Mouse (Mus musculus) G1E (cell line): ENCODE results near the gene Gm9887. TPM values are rescaled to one million over a fixed set of nuclear protein-coding genes. Genes with fewer than 3 reads are reported as not detected.
"Not testable (repeated sequence)": the region's sequence is repeated elsewhere in the genome, so short reads cannot be mapped to it uniquely, and the experiment has no call there.

Source experiments
- ATAC-seq: 2 replicates; pipeline ENCODE4 v1.8.0; 2016; ENCODE audit warnings: mild to moderate bottlenecking; ENCODE audit not compliant: insufficient number of reproducible peaks, poor library complexity, low FRiP score, severe bottlenecking; ENCODE audit errors: extremely low read depth
- DNase-seq: peaks from one replicate; pipeline ENCODE4 v3.0.0; 2012; ENCODE audit warnings: low spot score
- H3K27me3 ChIP-seq: 2 replicates; pipeline ENCODE4 v1.6.1; 2012; ENCODE audit warnings: mild to moderate bottlenecking, low read length, inconsistent platforms; ENCODE audit not compliant: insufficient read depth
- H3K36me3 ChIP-seq: replicated peaks from 2 replicates; pipeline ENCODE3; 2012; ENCODE audit warnings: mild to moderate bottlenecking, inconsistent platforms
- H3K4me1 ChIP-seq: 2 replicates; pipeline ENCODE4 v1.6.1; 2012; ENCODE audit warnings: low read depth, low read length, inconsistent platforms, mixed read lengths; ENCODE audit not compliant: insufficient read depth
- H3K4me3 ChIP-seq: 2 replicates; pipeline ENCODE4 v1.5.1; 2012; ENCODE audit warnings: low read depth, mild to moderate bottlenecking, inconsistent platforms, low read length, moderate library complexity, mixed read lengths
- H3K9me3 ChIP-seq: replicated peaks from 2 replicates; pipeline ENCODE4 v1.6.1; 2012; ENCODE audit warnings: inconsistent platforms
- CTCF ChIP-seq: IDR thresholded peaks from 2 replicates; pipeline ENCODE4 v1.5.1; 2012; ENCODE audit warnings: low read depth, low read length, inconsistent platforms, mixed read lengths
- GATA1 ChIP-seq: IDR thresholded peaks from 2 replicates; pipeline ENCODE4 v1.6.1; 2012; ENCODE audit warnings: borderline replicate concordance, low read length, inconsistent platforms, mixed read lengths
- GATA2 ChIP-seq: IDR thresholded peaks from 2 replicates; pipeline ENCODE4 v1.6.1; 2012; ENCODE audit warnings: low read depth, low read length, inconsistent platforms, borderline replicate concordance
- POLR2AphosphoS5 ChIP-seq: IDR thresholded peaks from 2 replicates; pipeline ENCODE4 v1.6.1; 2012; ENCODE audit warnings: low read depth, low read length, inconsistent platforms; ENCODE audit not compliant: insufficient replicate concordance
- TAL1 ChIP-seq: conservative IDR thresholded peaks from 2 replicates; pipeline ENCODE4 v1.6.1; 2012; ENCODE audit warnings: low read depth, low read length, inconsistent platforms, mixed read lengths
- polyA plus RNA-seq: library from polyadenylated mRNA; stranded (reverse); fragments of >175 nt; gene quantifications from 2 replicates; pipeline ENCODE4 v1.2.3, GENCODE M21; 2012
- total RNA-seq, 2 experiments: library from RNA; stranded (forward) in 1 of 2; stranded (reverse) in 1 of 2; fragments of 200-1000 nt in 1 of 2; fragments of >200 nt in 1 of 2; fragmentation: Nextera tagmentation in 1 of 2; gene quantifications; 2 replicates each; pipeline ENCODE4 v1.2.3; 2014 to 2017

Gene Gm9887
- total and polyA plus RNA-seq, 3 experiments, result 0.79 to 0.87 TPM; not detected in 1

DNA sequence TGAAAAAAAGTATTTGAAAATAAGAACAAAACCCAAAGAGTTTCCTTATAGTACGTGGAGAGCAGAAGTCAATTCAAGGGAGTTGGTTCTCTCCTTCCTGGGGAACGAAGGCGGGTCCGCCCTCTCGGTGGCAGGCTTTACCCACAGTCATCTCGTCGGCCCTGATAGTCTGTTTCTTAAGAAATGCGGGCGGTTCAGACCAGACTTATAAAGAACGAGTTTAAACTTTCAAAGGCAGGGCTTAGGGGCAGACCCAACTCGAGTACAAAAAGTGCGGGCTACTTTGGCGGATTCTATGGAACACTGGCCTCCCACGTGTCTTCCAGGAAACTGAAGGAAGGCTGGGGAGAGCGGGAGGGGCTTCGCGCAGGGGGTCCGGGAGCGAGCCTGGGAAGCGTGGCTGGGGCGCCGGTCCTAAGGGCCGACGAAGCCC is 821 bp downstream of the Gm9887 start:
- peak overlapping the region; percentile 95 for H3K4me3 ChIP-seq
- peak; percentile 81 for DNase-seq
- peak; percentile 43 for ATAC-seq
- peaks cover 23% of the 10 kb centered on the region for H3K4me1 ChIP-seq
- TF ChIP-seq CTCF (no peak), POLR2AphosphoS5 (0 out of 2 replicates have a peak, but pooled peaks have one; percentile 42)
- H3K9me3 ChIP-seq, result no peaks in the 10 kb centered on the region
- no peaks in the 10 kb centered on the region for H3K27me3 ChIP-seq
- H3K36me3 ChIP-seq, result peaks cover 25% of the 10 kb centered on the region

- H3K36me3 ChIP-seq, result peaks cover 22% of the 10 kb centered on the region
- no peak for DNase-seq
- H3K4me1 ChIP-seq, result peaks cover 21% of the 10 kb centered on the region
- no peaks in the 10 kb centered on the region for H3K9me3 ChIP-seq
- no peak for TF ChIP-seq GATA1
- TF ChIP-seq POLR2AphosphoS5, result no peak
- TF ChIP-seq TAL1, result no peak
- no peak for TF ChIP-seq GATA2
- no peak for TF ChIP-seq CTCF
- H3K4me3 ChIP-seq, result peak overlapping the region; percentile 95
- no peak for ATAC-seq
- no peaks in the 10 kb centered on the region for H3K27me3 ChIP-seq
These were observed 1.3 kb downstream of the Gm9887 start for GRCm38 (mm10) chr12:69370936-69371335.

- no peak overlapping the region for H3K4me3 ChIP-seq
- peaks cover 1% of the 10 kb centered on the region for H3K36me3 ChIP-seq
- ATAC-seq, result no peak
- DNase-seq, result no peak
- TF ChIP-seq GATA1 (no peak), CTCF (no peak), GATA2 (no peak), POLR2AphosphoS5 (no peak), TAL1 (no peak)
- H3K4me1 ChIP-seq, result peaks cover 38% of the 10 kb centered on the region
- no peaks in the 10 kb centered on the region for H3K27me3 ChIP-seq
- H3K9me3 ChIP-seq, result no peaks in the 10 kb centered on the region
These were observed 4.7 kb downstream of the Gm9887 start for GRCm38 (mm10) chr12:69367557-69367956.

- DNase-seq (no peak), ATAC-seq (no peak)
- Histone ChIP-seq H3K4me3 (no peak overlapping the region), H3K4me1 (peaks cover 47% of the 10 kb centered on the region), H3K36me3 (no peaks in the 10 kb centered on the region), H3K9me3 (no peaks in the 10 kb centered on the region), H3K27me3 (no peaks in the 10 kb centered on the region)
- TF ChIP-seq TAL1 (no peak), POLR2AphosphoS5 (no peak), GATA1 (no peak), CTCF (no peak), GATA2 (no peak)
These were observed 5.8 kb downstream of the Gm9887 start for GRCm38 (mm10) chr12:69366424-69366823.

- H3K4me3 ChIP-seq, result no peak overlapping the region
- H3K36me3 ChIP-seq, result no peaks in the 10 kb centered on the region
- H3K4me1 ChIP-seq, result peaks cover 42% of the 10 kb centered on the region
- no peaks in the 10 kb centered on the region for H3K27me3 ChIP-seq
- ATAC-seq, result no peak
- no peaks in the 10 kb centered on the region for H3K9me3 ChIP-seq
- no peak for DNase-seq
- no peak for TF ChIP-seq GATA2
- TF ChIP-seq POLR2AphosphoS5, result no peak
- TF ChIP-seq TAL1, result no peak
- no peak for TF ChIP-seq GATA1
These were observed 6.5 kb downstream of the Gm9887 start for GRCm38 (mm10) chr12:69365757-69366156.

DNA sequence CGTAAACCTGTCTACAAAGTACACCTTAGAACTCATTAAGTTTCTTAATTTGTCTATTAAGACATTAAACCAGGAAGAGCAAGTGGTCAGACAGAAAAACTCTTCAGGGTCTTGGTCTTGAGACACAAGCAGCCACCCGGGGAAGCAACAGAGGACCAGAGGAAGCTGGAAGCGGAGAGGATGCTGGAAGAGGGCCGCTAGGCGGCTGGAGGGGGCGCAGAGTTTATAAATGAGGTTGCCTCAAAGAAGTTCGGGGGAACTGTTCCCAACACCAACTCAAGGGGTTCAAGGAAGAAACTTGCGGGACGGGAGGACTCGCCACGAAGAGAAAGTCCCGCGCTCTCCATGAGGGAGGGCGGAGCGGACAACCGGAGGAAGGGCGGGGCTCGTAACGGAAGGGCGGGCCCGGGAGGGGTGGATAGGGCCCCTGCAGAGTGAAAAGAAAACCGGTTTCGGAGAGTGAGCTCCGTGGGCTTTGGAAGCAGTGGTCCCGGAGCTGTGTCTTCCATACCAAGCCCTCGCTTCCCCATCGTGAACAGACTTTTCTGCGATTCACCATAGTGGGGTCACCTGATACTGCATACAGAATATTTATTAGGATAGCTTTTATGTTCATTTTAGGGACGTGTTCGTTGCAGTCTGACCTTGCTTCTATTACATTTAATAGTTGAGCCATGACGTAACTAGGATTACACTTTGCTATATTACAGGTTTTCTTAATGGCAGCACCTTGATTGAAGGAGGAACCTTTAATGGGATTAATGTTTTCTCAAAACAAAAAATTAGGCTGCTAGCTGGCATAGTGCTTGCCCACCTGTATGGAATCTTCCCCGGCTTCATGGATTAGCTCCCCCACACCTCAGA is 8.1 kb downstream of the Gm9887 start:
- H3K9me3 ChIP-seq, result no peaks in the 10 kb centered on the region
- TF ChIP-seq GATA2 (no peak), TAL1 (no peak), GATA1 (no peak), CTCF (no peak), POLR2AphosphoS5 (no peak)
- no peaks in the 10 kb centered on the region for H3K27me3 ChIP-seq
- DNase-seq (peak; percentile 90), ATAC-seq (peak; percentile 55)
- no peaks in the 10 kb centered on the region for H3K36me3 ChIP-seq
- peaks cover 35% of the 10 kb centered on the region for H3K4me1 ChIP-seq
- peak overlapping the region; percentile 71 for H3K4me3 ChIP-seq

GRCm38 (mm10) chr12:69363110-69363509 is 9.1 kb downstream of the Gm9887 start:
- DNase-seq, H3K4me3 ChIP-seq, ATAC-seq, H3K27me3 ChIP-seq, H3K36me3 ChIP-seq, H3K9me3 ChIP-seq: not testable (repeated sequence)
- H3K4me1 ChIP-seq, result peaks cover 35% of the 10 kb centered on the region
